Mouse (Mus musculus) MEL (cell line): Measurements from ENCODE around the gene Axin1. TPM values are rescaled to one million over a fixed set of nuclear protein-coding genes. Genes with fewer than 3 reads are reported as not detected.

Source experiments
- DNase-seq: peaks from one replicate; pipeline ENCODE4 v3.0.0; 2011; ENCODE audit warnings: low read depth, low spot score
- H3K27ac ChIP-seq: 2 replicates; pipeline ENCODE4 v1.5.1; 2012; ENCODE audit warnings: low read depth, mild to moderate bottlenecking, control low read depth, low read length, moderate library complexity; ENCODE audit not compliant: control insufficient read depth
- H3K27me3 ChIP-seq, 2 experiments: fragments of 150-350 bp in 1 of 2; sonication (generic) in 1 of 2; 2 replicates each; pipeline ENCODE4 v1.6.1; 2012; ENCODE audit warnings: low read length in 2 of 2, mild to moderate bottlenecking in 2 of 2, improper control_type of control experiment in 1 of 2, moderate library complexity in 1 of 2; ENCODE audit not compliant: insufficient read depth in 2 of 2, control insufficient read depth in 1 of 2
- H3K36me3 ChIP-seq, 2 experiments: 2 replicates each; pipeline ENCODE4 v1.6.1; 2012 to 2014; ENCODE audit warnings: low read length in 2 of 2, improper control_type of control experiment in 1 of 2, inconsistent platforms in 1 of 2, mild to moderate bottlenecking in 1 of 2; ENCODE audit not compliant: insufficient read depth in 2 of 2, control insufficient read depth in 1 of 2
- H3K4me1 ChIP-seq, 2 experiments: fragments of 150-350 bp in 1 of 2; sonication (generic) in 1 of 2; 2 replicates each; pipeline ENCODE4 v1.6.1; 2012; ENCODE audit warnings: low read length in 2 of 2, improper control_type of control experiment in 1 of 2, mild to moderate bottlenecking in 1 of 2; ENCODE audit not compliant: insufficient read depth in 2 of 2, control insufficient read depth in 1 of 2
- H3K4me3 ChIP-seq, 2 experiments: fragments of 150-350 bp in 1 of 2; sonication (generic) in 1 of 2; 2 replicates each; pipeline ENCODE4 v1.5.1; 2012; ENCODE audit warnings: low read depth in 2 of 2, low read length in 2 of 2, mild to moderate bottlenecking in 2 of 2, moderate library complexity in 2 of 2, control low read depth in 1 of 2, improper control_type of control experiment in 1 of 2; ENCODE audit not compliant: control insufficient read depth in 1 of 2, insufficient read depth in 1 of 2
- H3K79me2 ChIP-seq: 2 replicates; pipeline ENCODE4 v1.6.1; 2012; ENCODE audit warnings: mild to moderate bottlenecking, low read length, moderate library complexity; ENCODE audit not compliant: control insufficient read depth, poor library complexity, insufficient read depth
- H3K9ac ChIP-seq: 2 replicates; pipeline ENCODE4 v1.6.1; 2012; ENCODE audit warnings: low read depth, mild to moderate bottlenecking, control low read depth, low read length, moderate library complexity; ENCODE audit not compliant: control insufficient read depth, poor library complexity, severe bottlenecking
- H3K9me3 ChIP-seq: fragments of 150-350 bp; sonication (generic); replicated peaks from 2 replicates; pipeline ENCODE4 v1.6.1; 2012; ENCODE audit warnings: mild to moderate bottlenecking, low read length, improper control_type of control experiment, moderate library complexity; ENCODE audit not compliant: insufficient read depth
- BHLHE40 ChIP-seq: IDR thresholded peaks from 2 replicates; pipeline ENCODE4 v1.6.1; 2012; ENCODE audit warnings: low read depth, mild to moderate bottlenecking, inconsistent platforms, low read length, improper control_type of control experiment, borderline replicate concordance
- CHD1 ChIP-seq: IDR thresholded peaks from 2 replicates; pipeline ENCODE4 v1.6.1; 2012; ENCODE audit warnings: low read depth, mild to moderate bottlenecking, inconsistent platforms, low read length, improper control_type of control experiment
- CHD2 ChIP-seq: IDR thresholded peaks from 2 replicates; pipeline ENCODE4 v1.6.1; 2011; ENCODE audit warnings: low read length, improper control_type of control experiment
- CTCF ChIP-seq, 3 experiments: IDR thresholded peaks in 2 of 3; conservative IDR thresholded peaks in 1 of 3; 2 replicates each; pipeline ENCODE4 v1.5.1; 2011 to 2012; ENCODE audit warnings: low read length in 3 of 3, low read depth in 2 of 3, mild to moderate bottlenecking in 2 of 3, improper control_type of control experiment in 1 of 3, inconsistent platforms in 1 of 3, mixed read lengths in 1 of 3, moderate library complexity in 1 of 3; ENCODE audit not compliant: control insufficient read depth in 1 of 3, insufficient read depth in 1 of 3, poor library complexity in 1 of 3, severe bottlenecking in 1 of 3
- E2F4 ChIP-seq: IDR thresholded peaks from 2 replicates; pipeline ENCODE4 v1.6.1; 2011; ENCODE audit warnings: low read depth, low read length, improper control_type of control experiment, borderline replicate concordance
- ELF1 ChIP-seq: IDR thresholded peaks from 2 replicates; pipeline ENCODE4 v1.6.1; 2014; ENCODE audit warnings: low read depth, mild to moderate bottlenecking, inconsistent platforms, low read length, improper control_type of control experiment, moderate library complexity
- EP300 ChIP-seq, 2 experiments: IDR thresholded peaks; 2 replicates each; pipeline ENCODE4 v1.6.1; 2011; ENCODE audit warnings: improper control_type of control experiment in 2 of 2, low read length in 2 of 2, low read depth in 1 of 2, mild to moderate bottlenecking in 1 of 2
- ETS1 ChIP-seq: IDR thresholded peaks from 2 replicates; pipeline ENCODE4 v1.6.1; 2012; ENCODE audit warnings: low read depth, mild to moderate bottlenecking, inconsistent platforms, low read length, improper control_type of control experiment, moderate library complexity
- GABPA ChIP-seq: IDR thresholded peaks from 2 replicates; pipeline ENCODE4 v1.6.1; 2012; ENCODE audit warnings: low read depth, mild to moderate bottlenecking, inconsistent platforms, low read length, improper control_type of control experiment, moderate library complexity
- GATA1 ChIP-seq: IDR thresholded peaks from 2 replicates; pipeline ENCODE4 v1.6.1; 2011; ENCODE audit warnings: low read depth, low read length, improper control_type of control experiment
- HCFC1 ChIP-seq: IDR thresholded peaks from 2 replicates; pipeline ENCODE4 v1.6.1; 2012; ENCODE audit warnings: low read depth, mild to moderate bottlenecking, inconsistent platforms, low read length, improper control_type of control experiment, moderate library complexity
- KAT2A ChIP-seq: conservative IDR thresholded peaks from 2 replicates; pipeline ENCODE4 v1.6.1; 2012; ENCODE audit warnings: low read depth, low read length, improper control_type of control experiment, inconsistent platforms
- MAFK ChIP-seq: IDR thresholded peaks from 2 replicates; pipeline ENCODE4 v1.6.1; 2011; ENCODE audit warnings: low read depth, mild to moderate bottlenecking, low read length, improper control_type of control experiment, borderline replicate concordance
- MAX ChIP-seq: IDR thresholded peaks from 2 replicates; pipeline ENCODE4 v1.6.1; 2011; ENCODE audit warnings: low read length, improper control_type of control experiment
- MEF2A ChIP-seq: IDR thresholded peaks from 2 replicates; pipeline ENCODE4 v1.6.1; 2014; ENCODE audit warnings: low read depth, mild to moderate bottlenecking, inconsistent platforms, low read length, improper control_type of control experiment; ENCODE audit not compliant: poor library complexity, insufficient replicate concordance, severe bottlenecking; ENCODE audit errors: extremely low read depth
- MXI1 ChIP-seq: IDR thresholded peaks from 2 replicates; pipeline ENCODE4 v1.6.1; 2011; ENCODE audit warnings: mild to moderate bottlenecking, low read depth, low read length, improper control_type of control experiment
- MYB ChIP-seq: IDR thresholded peaks from 2 replicates; pipeline ENCODE4 v1.6.1; 2011; ENCODE audit warnings: mild to moderate bottlenecking, low read depth, low read length, improper control_type of control experiment
- NELFE ChIP-seq: IDR thresholded peaks from 2 replicates; pipeline ENCODE4 v1.6.1; 2011; ENCODE audit warnings: low read depth, low read length, improper control_type of control experiment
- NRF1 ChIP-seq: IDR thresholded peaks from 2 replicates; pipeline ENCODE4 v1.6.1; 2014; ENCODE audit warnings: low read depth, mild to moderate bottlenecking, inconsistent platforms, low read length, improper control_type of control experiment, moderate library complexity; ENCODE audit not compliant: poor library complexity, insufficient read depth, severe bottlenecking
- POLR2A ChIP-seq, 2 experiments: IDR thresholded peaks; 2 replicates each; pipeline ENCODE4 v1.6.1; 2011 to 2012; ENCODE audit warnings: low read length in 2 of 2, mild to moderate bottlenecking in 2 of 2, control low read depth in 1 of 2, improper control_type of control experiment in 1 of 2, low read depth in 1 of 2, moderate library complexity in 1 of 2; ENCODE audit not compliant: control insufficient read depth in 1 of 2, insufficient read depth in 1 of 2, poor library complexity in 1 of 2
- POLR2AphosphoS2 ChIP-seq: IDR thresholded peaks from 2 replicates; pipeline ENCODE4 v1.6.1; 2011; ENCODE audit warnings: low read length, improper control_type of control experiment
- POLR2AphosphoS5 ChIP-seq: IDR thresholded peaks from 2 replicates; pipeline ENCODE4 v1.6.1; 2012; ENCODE audit warnings: low read depth, borderline replicate concordance, mild to moderate bottlenecking, inconsistent platforms, low read length, moderate library complexity, mixed read lengths
- RAD21 ChIP-seq: IDR thresholded peaks from 2 replicates; pipeline ENCODE4 v1.6.1; 2011; ENCODE audit warnings: mild to moderate bottlenecking, low read depth, low read length, improper control_type of control experiment
- RCOR1 ChIP-seq: IDR thresholded peaks from 2 replicates; pipeline ENCODE4 v1.6.1; 2012; ENCODE audit warnings: low read depth, mild to moderate bottlenecking, inconsistent platforms, low read length, improper control_type of control experiment
- SIN3A ChIP-seq: IDR thresholded peaks from 2 replicates; pipeline ENCODE4 v1.6.1; 2012; ENCODE audit warnings: low read length, improper control_type of control experiment, inconsistent platforms
- SMC3 ChIP-seq: IDR thresholded peaks from 2 replicates; pipeline ENCODE4 v1.6.1; 2011; ENCODE audit warnings: low read depth, low read length, improper control_type of control experiment
- TAL1 ChIP-seq: IDR thresholded peaks from 2 replicates; pipeline ENCODE4 v1.6.1; 2012; ENCODE audit warnings: mild to moderate bottlenecking, inconsistent platforms, low read length, moderate library complexity, mixed read lengths
- TBP ChIP-seq: IDR thresholded peaks from 2 replicates; pipeline ENCODE4 v1.8.0; 2011; ENCODE audit warnings: low read depth, low read length, improper control_type of control experiment
- TCF12 ChIP-seq: IDR thresholded peaks from 2 replicates; pipeline ENCODE4 v1.6.1; 2014; ENCODE audit warnings: low read depth, mild to moderate bottlenecking, inconsistent platforms, low read length, improper control_type of control experiment, moderate library complexity
- UBTF ChIP-seq: IDR thresholded peaks from 2 replicates; pipeline ENCODE4 v1.6.1; 2012; ENCODE audit warnings: low read depth, mild to moderate bottlenecking, inconsistent platforms, low read length, improper control_type of control experiment, moderate library complexity, borderline replicate concordance; ENCODE audit not compliant: insufficient read depth
- USF1 ChIP-seq: IDR thresholded peaks from 2 replicates; pipeline ENCODE4 v1.6.1; 2014; ENCODE audit warnings: low read depth, mild to moderate bottlenecking, inconsistent platforms, low read length, improper control_type of control experiment, moderate library complexity
- USF2 ChIP-seq, 2 experiments: IDR thresholded peaks; 2 replicates each; pipeline ENCODE4 v1.6.1; 2011 to 2012; ENCODE audit warnings: improper control_type of control experiment in 2 of 2, low read length in 2 of 2, borderline replicate concordance in 1 of 2, inconsistent platforms in 1 of 2, low read depth in 1 of 2, mild to moderate bottlenecking in 1 of 2; ENCODE audit not compliant: insufficient read depth in 1 of 2
- ZC3H11A ChIP-seq: IDR thresholded peaks from 2 replicates; pipeline ENCODE4 v1.6.1; 2012; ENCODE audit warnings: low read depth, mild to moderate bottlenecking, inconsistent platforms, low read length, improper control_type of control experiment
- ZKSCAN1 ChIP-seq: IDR thresholded peaks from 2 replicates; pipeline ENCODE4 v1.6.1; 2012; ENCODE audit warnings: low read depth, mild to moderate bottlenecking, inconsistent platforms, low read length, improper control_type of control experiment, moderate library complexity
- ZMIZ1 ChIP-seq: IDR thresholded peaks from 2 replicates; pipeline ENCODE4 v1.6.1; 2012; ENCODE audit warnings: low read depth, mild to moderate bottlenecking, inconsistent platforms, low read length, improper control_type of control experiment, moderate library complexity
- polyA plus RNA-seq, 2 experiments: library from polyadenylated mRNA; stranded (reverse) in 1 of 2; unstranded in 1 of 2; fragments of >175 nt in 1 of 2; fragments of >200 nt in 1 of 2; gene quantifications; 2 replicates each; pipeline versions ENCODE4 v1.2.1 to v1.2.4; 2012; ENCODE audit warnings: low replicate concordance in 2 of 2, low read depth in 1 of 2; ENCODE audit not compliant: insufficient read length in 2 of 2, insufficient read depth in 1 of 2, missing spikeins in 1 of 2
- total RNA-seq: library from RNA; depleted of rRNA; stranded (reverse); fragments of 300-350 nt; gene quantifications from 2 replicates; pipeline ENCODE4 v1.2.3, GENCODE M21; 2012; rRNA removed

Gene Axin1
- 32.1 and 33.5 TPM in 2 replicates for total RNA-seq
- 10 to 100 TPM in 1 of 2 experiments, not detected in 1; 54.2 TPM for polyA plus RNA-seq

DNA sequence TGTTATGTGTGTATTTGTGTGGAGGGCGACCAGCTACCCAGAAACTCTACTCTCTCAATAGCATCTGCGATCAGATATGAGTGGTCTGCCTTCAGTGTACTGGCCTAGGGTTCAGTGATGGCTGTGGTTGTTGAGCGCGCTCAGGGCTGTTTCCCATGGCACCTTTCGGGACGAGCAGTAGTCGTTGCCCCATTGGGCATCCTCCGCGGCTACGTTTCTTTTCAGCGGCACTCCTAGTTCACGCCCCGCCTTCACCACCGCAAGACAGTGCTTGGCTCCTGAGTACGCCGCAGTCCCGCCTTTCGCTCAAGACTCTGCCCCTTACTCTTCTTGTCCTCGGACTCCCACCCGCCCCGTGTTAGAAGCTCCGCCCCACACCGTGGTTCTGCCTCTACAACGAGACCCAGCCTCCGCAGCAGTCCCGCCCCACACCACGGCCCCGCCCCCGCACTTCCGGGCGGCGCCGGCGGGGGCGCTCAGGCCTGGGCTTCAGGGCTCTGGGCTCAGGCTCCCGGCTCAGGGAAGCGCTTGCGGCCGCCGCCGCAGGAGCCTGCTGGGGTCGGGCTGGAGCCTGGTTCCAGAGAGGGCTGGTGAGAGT is at the start of gene Axin1:
Gene Axin1, plus strand, starts transcription at position 450 of the 598 bp plus-strand sequence.
- H3K36me3 ChIP-seq, result peaks cover 2 to 13% of the 10 kb centered on the region in 2 experiments
- H3K79me2 ChIP-seq, result peaks cover 44% of the 10 kb centered on the region
- peak; percentile 99 for DNase-seq
- H3K4me1 ChIP-seq, result peaks cover 4 to 8% of the 10 kb centered on the region in 2 experiments
- peak within 1 kb of the TSS; percentile 72 for H3K27ac ChIP-seq
- H3K9me3 ChIP-seq, result no peaks in the 10 kb centered on the region
- peak within 1 kb of the TSS; percentile 90 for H3K9ac ChIP-seq
- peak within 1 kb of the TSS; percentile 94 to 97 for H3K4me3 ChIP-seq
- no peaks in the 10 kb centered on the region for H3K27me3 ChIP-seq
- TF ChIP-seq GATA1, result peak; percentile 81
- TF ChIP-seq RAD21, result no peak
- TF ChIP-seq UBTF, result no peak
- TF ChIP-seq CHD2, result no peak
- peak; percentile 61 for TF ChIP-seq MXI1
- TF ChIP-seq MEF2A, result no peak
- peak; percentile 59 to 87 for TF ChIP-seq POLR2A (IDR thresholded peaks at IDR 0.05; ENCODE audit: control insufficient read depth in 1 of 2, insufficient read depth in 1 of 2, low read depth in 1 of 2, low read length in 2 of 2, poor library complexity in 1 of 2)
- TF ChIP-seq TCF12, result 0 out of 2 replicates have a peak, but pooled peaks have one; percentile 4
- TF ChIP-seq ELF1, result peak; percentile 88
- TF ChIP-seq BHLHE40, result no peak
- TF ChIP-seq ZMIZ1, result peak; percentile 72; the same call in 1 of the 2 replicates
- TF ChIP-seq SIN3A, result peak; percentile 55
- no peak for TF ChIP-seq GABPA
- TF ChIP-seq ZC3H11A, result no peak
- TF ChIP-seq EP300 (IDR thresholded peaks at IDR 0.05; ENCODE audit: low read depth in 1 of 2, low read length in 2 of 2), result 0 out of 4 replicates have a peak, but pooled peaks of 1 of the 2 experiments have one; percentile 12
- no peak for TF ChIP-seq MAFK
- TF ChIP-seq POLR2AphosphoS2, result peak; percentile 76; the same call in 1 of the 2 replicates
- TF ChIP-seq NRF1, result 0 out of 2 replicates have a peak, but pooled peaks have one; percentile 2
- peak; percentile 86 for TF ChIP-seq MAX
- no peak for TF ChIP-seq USF2 (IDR thresholded peaks at IDR 0.05; ENCODE audit: borderline replicate concordance in 1 of 2, insufficient read depth in 1 of 2, low read depth in 1 of 2, low read length in 2 of 2)
- no peak for TF ChIP-seq TAL1
- TF ChIP-seq USF1, result no peak
- peak; percentile 78 for TF ChIP-seq TBP
- TF ChIP-seq NELFE, result peak; percentile 83
- no peak; the same call in 1 of the 2 replicates for TF ChIP-seq KAT2A
- TF ChIP-seq RCOR1, result no peak
- TF ChIP-seq SMC3, result no peak
- peak in 2 of 3 experiments; percentile 30; a peak in 4 of 6 replicates for TF ChIP-seq CTCF (IDR thresholded peaks at IDR 0.05 in 2 of 3, conservative IDR thresholded peaks at IDR 0.05 in 1 of 3; ENCODE audit: control insufficient read depth in 1 of 3, insufficient read depth in 1 of 3, low read depth in 2 of 3, low read length in 3 of 3, poor library complexity in 1 of 3, severe bottlenecking in 1 of 3)
- TF ChIP-seq POLR2AphosphoS5, result no peak
- no peak for TF ChIP-seq CHD1
- no peak for TF ChIP-seq ETS1
- peak; percentile 68; the same call in 1 of the 2 replicates for TF ChIP-seq HCFC1
- TF ChIP-seq MYB, result no peak
- TF ChIP-seq ZKSCAN1, result no peak
- TF ChIP-seq E2F4, result peak; percentile 66; the same call in 1 of the 2 replicates
